Mouse (Mus musculus) neural tube, embryonic 11.5 days (tissue): ENCODE data around the gene Plekha7. TPM values are rescaled to one million over a fixed set of nuclear protein-coding genes. Genes with fewer than 3 reads are reported as not detected.

Experiments used
- ATAC-seq: fragments of 200-750 bp; cut with Nextera tagmentation; 2 replicates; pipeline ENCODE4 v1.8.0; 2017; ENCODE audit warnings: moderate number of reproducible peaks, mild to moderate bottlenecking, moderate TSS enrichment, moderate library complexity; ENCODE audit not compliant: insufficient read depth, low FRiP score, low TSS enrichment
- DNase-seq: peaks from one replicate; pipeline ENCODE4 v3.0.0-alpha.2; 2015; ENCODE audit warnings: low spot score
- H3K27ac ChIP-seq: fragments of 300-500 bp; sonication (generic); 2 replicates; pipeline ENCODE4 v1.5.1; 2014; ENCODE audit warnings: low read depth, mild to moderate bottlenecking, low read length
- H3K27me3 ChIP-seq: fragments of 300-500 bp; sonication (generic); 2 replicates; pipeline ENCODE4 v1.6.1; 2014; ENCODE audit warnings: mild to moderate bottlenecking, low read length, mixed read lengths; ENCODE audit not compliant: control insufficient read depth, insufficient read depth
- H3K36me3 ChIP-seq: fragments of 300-500 bp; sonication (generic); 2 replicates; pipeline ENCODE4 v1.6.1; 2014; ENCODE audit warnings: mild to moderate bottlenecking, low read length, moderate library complexity, mixed read lengths; ENCODE audit not compliant: control insufficient read depth, insufficient read depth
- H3K4me1 ChIP-seq: fragments of 300-500 bp; sonication (generic); 2 replicates; pipeline ENCODE4 v1.6.1; 2014; ENCODE audit warnings: low read length, mixed read lengths; ENCODE audit not compliant: control insufficient read depth, insufficient read depth
- H3K4me2 ChIP-seq: fragments of 300-500 bp; sonication (generic); 2 replicates; pipeline ENCODE4 v1.6.1; 2014; ENCODE audit warnings: low read depth, mild to moderate bottlenecking, moderate library complexity
- H3K4me3 ChIP-seq: fragments of 300-500 bp; sonication (generic); 2 replicates; pipeline ENCODE4 v1.5.1; 2014; ENCODE audit warnings: low read depth, low read length
- H3K9ac ChIP-seq: fragments of 300-500 bp; sonication (generic); 2 replicates; pipeline ENCODE4 v1.6.1; 2014; ENCODE audit warnings: mild to moderate bottlenecking, low read length
- H3K9me3 ChIP-seq: fragments of 300-500 bp; sonication (generic); 2 replicates; pipeline ENCODE4 v1.6.1; 2016; ENCODE audit warnings: low read length; ENCODE audit not compliant: control insufficient read depth
- WGBS: fragments of 180-500 bp; shearing (Covaris S2); extraction: QIAGEN DNeasy Blood & Tissue Kit; methylation state at CpG from one replicate; pipeline ENCODE4 v1.1.7; 2014; 5-methylcytosine and 5-hydroxymethylcytosine counted together
- polyA plus RNA-seq: library from polyadenylated mRNA; unstranded; fragments of >200 nt; fragmentation: Nextera tagmentation; extraction: Ambion mirVana; gene quantifications from 2 replicates; pipeline ENCODE4 v1.2.1, GENCODE M21; 2014

The Plekha7 gene
- polyA plus RNA-seq, 1 experiment from 2014 or later: 7.3 TPM

- H3K27ac ChIP-seq: no peak overlapping the region
- no peak overlapping the region for H3K9ac ChIP-seq
- no peaks in the 10 kb centered on the region for H3K27me3 ChIP-seq
- H3K36me3 ChIP-seq: no peaks in the 10 kb centered on the region
- H3K4me3 ChIP-seq: no peak overlapping the region
- DNase-seq (no peak), ATAC-seq (no peak)
- no peak overlapping the region for H3K4me2 ChIP-seq
- whole genome bisulfite sequencing: 93% methylated on average over 2 of the region's 2 CpGs
- H3K9me3 ChIP-seq: no peaks in the 10 kb centered on the region
- no peaks in the 10 kb centered on the region for H3K4me1 ChIP-seq
Measured at GRCm38 (mm10) chr7:116298851-116299250, 9.3 kb downstream of the Plekha7 start.

- Histone ChIP-seq H3K27ac (no peak overlapping the region), H3K4me3 (no peak overlapping the region), H3K36me3 (no peaks in the 10 kb centered on the region), H3K4me1 (no peaks in the 10 kb centered on the region), H3K9ac (no peak overlapping the region), H3K9me3 (no peaks in the 10 kb centered on the region), H3K4me2 (no peak overlapping the region), H3K27me3 (no peaks in the 10 kb centered on the region)
- no peak for DNase-seq
- 76% methylated on average over 10 of the region's 10 CpGs for WGBS
- ATAC-seq: no peak
Measured at GRCm38 (mm10) chr7:116298389-116298788, 9.8 kb downstream of the Plekha7 start.

- DNase-seq (no peak), ATAC-seq (no peak)
- 59% methylated on average over 3 of the region's 3 CpGs for WGBS
- Histone ChIP-seq H3K4me2 (no peak overlapping the region), H3K9me3 (no peaks in the 10 kb centered on the region), H3K27me3 (no peaks in the 10 kb centered on the region), H3K27ac (no peak overlapping the region), H3K9ac (no peak overlapping the region), H3K4me1 (no peaks in the 10 kb centered on the region), H3K36me3 (no peaks in the 10 kb centered on the region), H3K4me3 (no peak overlapping the region)
Measured at GRCm38 (mm10) chr7:116294961-116295360, 13.2 kb downstream of the Plekha7 start.

- Histone ChIP-seq H3K4me2 (no peak overlapping the region), H3K36me3 (no peaks in the 10 kb centered on the region), H3K9me3 (no peaks in the 10 kb centered on the region), H3K4me1 (no peaks in the 10 kb centered on the region), H3K27me3 (no peaks in the 10 kb centered on the region), H3K4me3 (no peak overlapping the region), H3K9ac (no peak overlapping the region), H3K27ac (no peak overlapping the region)
- WGBS: 53% methylated on average over 5 of the region's 5 CpGs
- no peak for ATAC-seq
- DNase-seq: no peak
Measured at GRCm38 (mm10) chr7:116292377-116292776, 15.8 kb downstream of the Plekha7 start.

GRCm38 (mm10) chr7:116290559-116290958 is 17.6 kb downstream of the Plekha7 start:
- DNase-seq: no peak

GRCm38 (mm10) chr7:116288996-116289395 is 19.2 kb downstream of the Plekha7 start:
- 84% methylated on average over 3 of the region's 3 CpGs for WGBS
- H3K4me3 ChIP-seq: no peak overlapping the region
- DNase-seq: no peak
- no peaks in the 10 kb centered on the region for H3K36me3 ChIP-seq
- no peaks in the 10 kb centered on the region for H3K4me1 ChIP-seq
- no peak for ATAC-seq
- H3K9ac ChIP-seq: no peak overlapping the region
- no peaks in the 10 kb centered on the region for H3K9me3 ChIP-seq
- H3K4me2 ChIP-seq: no peak overlapping the region
- H3K27me3 ChIP-seq: no peaks in the 10 kb centered on the region
- no peak overlapping the region for H3K27ac ChIP-seq

More at GRCm38 (mm10) chr7:116290559-116290958, 17.6 kb downstream of the Plekha7 start:
- Histone ChIP-seq H3K4me1 (no peaks in the 10 kb centered on the region), H3K36me3 (no peaks in the 10 kb centered on the region), H3K27ac (no peak overlapping the region), H3K4me3 (no peak overlapping the region), H3K9ac (no peak overlapping the region), H3K9me3 (no peaks in the 10 kb centered on the region), H3K4me2 (no peak overlapping the region), H3K27me3 (no peaks in the 10 kb centered on the region)
- no peak for ATAC-seq
- WGBS: 89% methylated on average over 1 of the region's 1 CpGs

GRCm38 (mm10) chr7:116287959-116288358 is 20.2 kb downstream of the Plekha7 start:
- Histone ChIP-seq H3K36me3 (no peaks in the 10 kb centered on the region), H3K27me3 (no peaks in the 10 kb centered on the region), H3K9ac (no peak overlapping the region), H3K9me3 (no peaks in the 10 kb centered on the region), H3K4me2 (no peak overlapping the region), H3K4me3 (no peak overlapping the region), H3K27ac (no peak overlapping the region), H3K4me1 (peaks cover 3% of the 10 kb centered on the region; the same call in 1 of the 2 replicates)
- DNase-seq (no peak), ATAC-seq (no peak)
- WGBS: 91% methylated on average over 5 of the region's 5 CpGs

GRCm38 (mm10) chr7:116286611-116287355 is 21.4 kb downstream of the Plekha7 start:
- Histone ChIP-seq H3K9me3 (no peaks in the 10 kb centered on the region), H3K36me3 (no peaks in the 10 kb centered on the region), H3K27me3 (no peaks in the 10 kb centered on the region), H3K4me3 (no peak overlapping the region), H3K9ac (no peak overlapping the region), H3K4me1 (peaks cover 9% of the 10 kb centered on the region), H3K4me2 (no peak overlapping the region), H3K27ac (no peak overlapping the region)
- DNase-seq (no peak), ATAC-seq (no peak)
- WGBS: 46% methylated on average over 11 of the region's 11 CpGs

GRCm38 (mm10) chr7:116286173-116286572 is 22.0 kb downstream of the Plekha7 start:
- Histone ChIP-seq H3K27me3 (no peaks in the 10 kb centered on the region), H3K9me3 (no peaks in the 10 kb centered on the region), H3K9ac (no peak overlapping the region), H3K4me2 (no peak overlapping the region), H3K4me3 (no peak overlapping the region), H3K27ac (no peak overlapping the region), H3K4me1 (peaks cover 13% of the 10 kb centered on the region), H3K36me3 (no peaks in the 10 kb centered on the region)
- DNase-seq (no peak), ATAC-seq (no peak)
- WGBS: 81% methylated on average over 12 of the region's 12 CpGs
